Mouse (Mus musculus): Measurements from ENCODE around the gene Hes1. TPM values are rescaled to one million over a fixed set of nuclear protein-coding genes. Genes with fewer than 3 reads are reported as not detected.

The Hes1 gene
- polyA plus RNA-seq, 1 experiment from 2014 or later: 49.8 TPM

DNA sequence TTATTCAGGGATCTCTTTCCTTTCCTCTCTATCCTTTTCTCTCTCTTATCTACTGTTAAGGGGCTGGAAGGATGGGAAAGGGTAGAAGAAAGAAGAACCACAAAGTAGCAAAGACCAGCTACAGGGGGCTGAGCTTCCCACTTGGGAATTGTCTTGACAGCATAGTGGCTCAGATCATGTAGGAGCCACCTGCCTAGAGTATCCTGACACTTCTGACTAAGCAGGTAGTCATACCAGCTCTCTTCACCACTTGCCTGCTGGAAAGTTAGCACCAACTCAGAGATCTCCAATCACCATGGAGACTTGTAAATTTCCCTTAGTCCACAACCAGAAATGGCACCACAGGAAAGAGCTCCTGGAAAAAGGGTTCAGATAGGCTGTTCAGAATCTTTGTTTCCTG is 46.9 kb downstream of the Hes1 start:
- peaks cover 14% of the 10 kb centered on the region for H3K4me1 ChIP-seq (ENCODE audit: control insufficient read depth, insufficient read depth, low read length)

GRCm38 (mm10) chr16:30111566-30111965 is 47.4 kb downstream of the Hes1 start:
- Histone ChIP-seq H3K4me3 (ENCODE audit: low read depth, low read length) (no peak overlapping the region), H3K4me2 (ENCODE audit: low read depth, low read length) (no peak overlapping the region), H3K36me3 (ENCODE audit: control insufficient read depth, insufficient read depth, low read length) (no peaks in the 10 kb centered on the region), H3K27me3 (replicated peaks; ENCODE audit: control insufficient read depth, insufficient read depth, low read length) (no peaks in the 10 kb centered on the region), H3K9ac (ENCODE audit: low read depth, low read length) (no peak overlapping the region), H3K27ac (replicated peaks; ENCODE audit: low read depth, low read length) (no peak overlapping the region), H3K9me3 (ENCODE audit: control insufficient read depth, low read length) (peaks cover 12% of the 10 kb centered on the region; the same call in 1 of the 2 replicates), H3K4me1 (ENCODE audit: control insufficient read depth, insufficient read depth, low read length) (peaks cover 14% of the 10 kb centered on the region)
- ATAC-seq (ENCODE audit: low read depth): no peak
- 75% methylated on average over 2 of the region's 2 CpGs for WGBS
- no peak for DNase-seq (ENCODE audit: low spot score)

More for the DNA sequence above, 46.9 kb downstream of the Hes1 start:
- no peak for ATAC-seq (ENCODE audit: low read depth)
- Histone ChIP-seq H3K27ac (replicated peaks; ENCODE audit: low read depth, low read length) (no peak overlapping the region), H3K4me2 (ENCODE audit: low read depth, low read length) (no peak overlapping the region), H3K27me3 (replicated peaks; ENCODE audit: control insufficient read depth, insufficient read depth, low read length) (no peaks in the 10 kb centered on the region), H3K9me3 (ENCODE audit: control insufficient read depth, low read length) (peaks cover 12% of the 10 kb centered on the region; the same call in 1 of the 2 replicates), H3K4me3 (ENCODE audit: low read depth, low read length) (no peak overlapping the region), H3K9ac (ENCODE audit: low read depth, low read length) (no peak overlapping the region), H3K36me3 (ENCODE audit: control insufficient read depth, insufficient read depth, low read length) (no peaks in the 10 kb centered on the region)
- DNase-seq (ENCODE audit: low spot score): no peak

DNA sequence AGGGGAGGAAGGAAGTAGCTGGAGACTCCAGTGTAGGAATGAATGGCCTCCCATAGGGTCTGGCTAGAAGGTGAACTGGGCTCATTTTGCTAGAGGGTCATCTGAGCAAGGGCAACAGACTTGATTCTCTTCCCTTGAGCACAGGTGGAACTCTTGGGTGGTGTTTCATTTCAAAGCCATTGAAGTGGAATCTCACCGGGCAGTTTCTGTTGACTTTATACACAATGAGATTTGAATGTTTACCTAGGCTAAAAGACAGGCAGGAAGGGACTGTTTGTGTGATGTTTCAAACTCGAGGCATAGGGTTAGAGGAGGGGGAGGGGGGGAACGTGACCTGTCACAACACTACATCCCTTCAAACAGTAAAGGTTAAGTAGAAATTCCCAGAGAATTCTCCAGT is 49.0 kb downstream of the Hes1 start:
- Histone ChIP-seq H3K4me3 (ENCODE audit: low read depth, low read length) (no peak overlapping the region), H3K36me3 (ENCODE audit: control insufficient read depth, insufficient read depth, low read length) (no peaks in the 10 kb centered on the region), H3K4me2 (ENCODE audit: low read depth, low read length) (no peak overlapping the region), H3K27ac (replicated peaks; ENCODE audit: low read depth, low read length) (no peak overlapping the region), H3K27me3 (replicated peaks; ENCODE audit: control insufficient read depth, insufficient read depth, low read length) (no peaks in the 10 kb centered on the region), H3K4me1 (ENCODE audit: control insufficient read depth, insufficient read depth, low read length) (peaks cover 14% of the 10 kb centered on the region), H3K9me3 (ENCODE audit: control insufficient read depth, low read length) (peaks cover 12% of the 10 kb centered on the region; the same call in 1 of the 2 replicates), H3K9ac (ENCODE audit: low read depth, low read length) (no peak overlapping the region)
- no peak for DNase-seq (ENCODE audit: low spot score)
- WGBS: 18% methylated on average over 3 of the region's 3 CpGs
- ATAC-seq (ENCODE audit: low read depth): no peak

DNA sequence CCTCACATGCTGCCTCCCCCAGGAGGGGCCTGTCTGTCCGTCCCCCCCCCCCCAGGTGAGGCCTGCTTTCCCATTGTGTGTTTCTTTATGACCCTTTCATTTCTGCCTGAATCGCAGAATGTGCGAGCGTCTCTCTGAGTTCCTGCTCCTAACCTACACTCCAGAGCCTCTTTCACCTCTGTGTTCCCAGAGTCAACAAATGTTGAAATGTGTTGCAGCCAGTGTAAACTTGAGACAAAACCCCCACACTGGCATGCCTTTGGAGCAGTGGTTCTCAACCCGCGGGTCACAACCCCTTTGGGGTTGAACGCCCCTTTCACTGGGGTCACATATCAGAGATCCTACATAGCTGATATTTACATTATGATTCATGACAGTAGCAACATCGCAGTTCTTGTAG is 49.6 kb downstream of the Hes1 start:
- Histone ChIP-seq H3K4me3 (ENCODE audit: low read depth, low read length) (no peak overlapping the region), H3K36me3 (ENCODE audit: control insufficient read depth, insufficient read depth, low read length) (no peaks in the 10 kb centered on the region), H3K9ac (ENCODE audit: low read depth, low read length) (no peak overlapping the region), H3K27ac (replicated peaks; ENCODE audit: low read depth, low read length) (no peak overlapping the region), H3K9me3 (ENCODE audit: control insufficient read depth, low read length) (peaks cover 12% of the 10 kb centered on the region; the same call in 1 of the 2 replicates), H3K4me1 (ENCODE audit: control insufficient read depth, insufficient read depth, low read length) (peaks cover 14% of the 10 kb centered on the region), H3K27me3 (replicated peaks; ENCODE audit: control insufficient read depth, insufficient read depth, low read length) (no peaks in the 10 kb centered on the region), H3K4me2 (ENCODE audit: low read depth, low read length) (no peak overlapping the region)
- ATAC-seq (ENCODE audit: low read depth) (no peak), DNase-seq (ENCODE audit: low spot score) (no peak)
- WGBS: 87% methylated on average over 7 of the region's 8 CpGs

DNA sequence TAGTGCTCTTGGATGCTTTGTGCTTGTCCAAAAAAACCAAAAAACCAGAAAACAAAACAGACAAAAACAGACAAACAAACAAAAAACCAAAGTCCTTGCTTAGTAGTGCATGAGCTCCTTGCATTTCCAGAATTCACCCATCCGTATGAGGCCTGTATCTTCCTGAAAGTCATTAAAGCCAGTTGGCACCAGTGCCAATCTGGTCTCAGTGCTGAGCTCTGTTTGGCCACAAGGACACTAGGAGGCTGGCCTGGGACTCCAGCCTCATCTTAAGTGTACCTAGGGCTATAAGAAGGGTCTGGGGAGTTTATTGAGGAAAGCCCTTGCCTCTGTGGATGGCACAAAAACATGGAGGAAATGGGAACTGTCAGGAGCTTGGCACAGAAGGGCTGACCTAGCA is 50.3 kb downstream of the Hes1 start:
- DNase-seq (ENCODE audit: low spot score) (no peak), ATAC-seq (ENCODE audit: low read depth) (no peak)
- 75% methylated on average over 1 of the region's 1 CpGs for WGBS
- Histone ChIP-seq H3K9me3 (ENCODE audit: control insufficient read depth, low read length) (peaks cover 12% of the 10 kb centered on the region; the same call in 1 of the 2 replicates), H3K4me1 (ENCODE audit: control insufficient read depth, insufficient read depth, low read length) (peaks cover 14% of the 10 kb centered on the region), H3K4me2 (ENCODE audit: low read depth, low read length) (no peak overlapping the region), H3K4me3 (ENCODE audit: low read depth, low read length) (no peak overlapping the region), H3K36me3 (ENCODE audit: control insufficient read depth, insufficient read depth, low read length) (no peaks in the 10 kb centered on the region), H3K27ac (replicated peaks; ENCODE audit: low read depth, low read length) (no peak overlapping the region), H3K27me3 (replicated peaks; ENCODE audit: control insufficient read depth, insufficient read depth, low read length) (no peaks in the 10 kb centered on the region; the same call in 1 of the 2 replicates), H3K9ac (ENCODE audit: low read depth, low read length) (no peak overlapping the region)

Other genes starting within 250 kb of the Hes1 start
- gene Cpn2, start 203.1 kb downstream of the Hes1 start, polyA plus RNA-seq (2014; fragmentation: Nextera tagmentation; extraction: Ambion mirVana): 0.05 TPM in 1 of 2 replicates, not detected in the other
- gene Lrrc15, start 218.9 kb downstream of the Hes1 start, polyA plus RNA-seq (2014; fragmentation: Nextera tagmentation; extraction: Ambion mirVana): 2.3 and 2.7 TPM in 2 replicates
- gene Gp5, start 246.4 kb downstream of the Hes1 start, polyA plus RNA-seq (2014; fragmentation: Nextera tagmentation; extraction: Ambion mirVana): 0.32 and 0.56 TPM in 2 replicates

Data from embryonic facial prominence, embryonic 14.5 days (tissue).